Mouse (Mus musculus): ENCODE measurements around the gene Chchd2.

Chchd2 gene

GRCm38 (mm10) chr5:129877731-129878455 is 9.4 kb downstream of the Chchd2 start:
- no peak for DNase-seq

- no peak for DNase-seq
Measured at GRCm38 (mm10) chr5:129875098-129875497, 12.2 kb downstream of the Chchd2 start.

GRCm38 (mm10) chr5:129873942-129874341 is 13.3 kb downstream of the Chchd2 start:
- no peak for DNase-seq

GRCm38 (mm10) chr5:129871238-129871637 is 16.0 kb downstream of the Chchd2 start:
- DNase-seq: no peak

GRCm38 (mm10) chr5:129869238-129869995 is 17.9 kb downstream of the Chchd2 start:
- no peak for DNase-seq

- DNase-seq: no peak
Measured at GRCm38 (mm10) chr5:129865841-129866240, 21.4 kb downstream of the Chchd2 start.

- peak; percentile 19 to 35 for DNase-seq
Measured at GRCm38 (mm10) chr5:129864467-129864866, 22.8 kb downstream of the Chchd2 start.

- no peak for DNase-seq
Measured at GRCm38 (mm10) chr5:129862325-129862724, 24.9 kb downstream of the Chchd2 start.

GRCm38 (mm10) chr5:129856414-129856813 is 30.9 kb downstream of the Chchd2 start:
- no peak for DNase-seq

GRCm38 (mm10) chr5:129855163-129855562 is 32.1 kb downstream of the Chchd2 start:
- DNase-seq: no peak

GRCm38 (mm10) chr5:129847558-129847820 is 39.8 kb downstream of the Chchd2 start:
- no peak for DNase-seq

- peak; percentile 95 to 97 for DNase-seq
Measured at GRCm38 (mm10) chr5:129846752-129847557, 40.3 kb downstream of the Chchd2 start, which contains the start of gene Sumf2. TSS of gene Sumf2 (plus strand) at chr5:129846986.

GRCm38 (mm10) chr5:129844848-129845247 is 42.4 kb downstream of the Chchd2 start:
- no peak for DNase-seq
